Mouse (Mus musculus) left cerebral cortex, postnatal 25 days (tissue): ENCODE results near the gene Angel2. TPM values are rescaled to one million over a fixed set of nuclear protein-coding genes. Genes with fewer than 3 reads are reported as not detected.

ENCODE experiments used
- DNase-seq, 2 experiments: peaks; one replicate each; pipeline ENCODE4 v3.0.0; 2022; ENCODE audit warnings: low spot score in 2 of 2, mixed read lengths in 1 of 2
- intact Hi-C: fragments of 180-260 bp; cut with DNase I; formaldehyde crosslinking; loops from one replicate; pipeline ENCODE4 v1.15.1; 2025
- total RNA-seq, 2 experiments: library from RNA; stranded (reverse); gene quantifications; 2 replicates each; pipeline ENCODE4 v1.2.3; 2021

Gene Angel2
- total RNA-seq, 2 experiments from 2014 or later = 59.7 to 63.6 TPM

DNA sequence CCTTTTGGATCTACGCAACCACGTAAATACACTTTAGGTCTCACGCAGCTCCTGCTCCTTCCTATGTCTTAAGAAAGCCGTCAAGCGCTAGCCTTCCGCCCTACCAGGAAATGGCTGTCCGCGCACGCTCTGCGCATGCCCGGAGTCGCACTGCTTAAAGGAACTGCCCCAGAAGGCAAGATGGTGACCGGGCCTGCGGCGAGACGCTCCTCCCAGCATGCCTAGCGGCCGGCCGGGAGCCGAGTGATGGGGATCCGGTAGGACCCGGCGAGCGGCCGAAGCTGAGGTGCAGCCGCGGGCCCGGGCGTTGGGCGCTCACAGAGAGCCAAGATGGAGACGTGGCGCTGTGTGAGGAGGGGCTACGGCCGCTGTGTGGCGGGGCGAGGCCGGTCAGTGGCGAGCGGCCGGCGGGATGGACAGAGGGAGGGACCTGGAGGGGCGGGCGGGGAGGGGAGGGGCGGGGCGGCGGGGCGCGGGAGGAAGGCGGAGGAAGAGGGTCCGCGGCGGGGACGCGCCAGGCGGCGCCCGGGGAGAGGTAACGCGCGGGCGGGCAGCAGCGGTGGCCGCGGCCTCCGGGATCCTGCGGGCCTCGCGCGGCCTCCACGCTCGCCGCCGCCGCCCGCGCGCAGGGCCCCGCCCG lies 3.6 kb downstream of the Angel2 start:
- intact Hi-C loops = no loop called here
- DNase-seq = peak; percentile 98 to 99

DNA sequence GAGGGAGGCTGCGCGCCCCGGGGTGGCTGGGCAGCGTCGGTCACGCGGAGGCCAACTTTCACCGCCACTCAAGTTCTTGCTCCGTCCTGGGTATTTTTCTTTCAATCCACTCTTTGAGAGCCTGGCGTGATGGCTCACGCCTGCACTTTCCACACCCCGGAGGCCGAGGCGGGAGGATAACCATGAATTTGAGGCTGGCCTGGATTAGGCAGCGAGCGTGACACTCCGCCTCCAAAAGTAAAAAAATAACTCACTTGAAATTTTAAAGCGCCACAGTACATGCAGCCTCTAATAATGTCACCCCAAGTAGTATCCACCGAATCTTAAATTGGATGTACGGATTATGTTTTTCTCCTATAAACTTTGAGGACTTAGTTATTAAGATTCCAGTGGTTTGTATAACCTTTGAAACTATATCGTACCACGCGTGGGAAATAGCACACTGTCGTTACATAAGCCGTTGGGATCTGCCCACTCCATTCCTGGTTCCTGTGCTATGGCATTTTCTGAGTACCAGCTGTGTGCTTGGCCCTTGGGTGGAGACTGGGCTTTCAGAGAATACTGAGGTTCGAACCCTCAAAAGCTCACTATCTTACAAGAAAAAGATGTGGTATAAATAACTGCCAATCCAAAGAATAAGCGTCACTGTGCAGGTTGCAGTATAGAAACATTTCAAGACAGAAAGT lies 4.2 kb downstream of the Angel2 start:
- DNase-seq = peak; percentile 45 to 65
- intact Hi-C loops = no loop called here

DNA sequence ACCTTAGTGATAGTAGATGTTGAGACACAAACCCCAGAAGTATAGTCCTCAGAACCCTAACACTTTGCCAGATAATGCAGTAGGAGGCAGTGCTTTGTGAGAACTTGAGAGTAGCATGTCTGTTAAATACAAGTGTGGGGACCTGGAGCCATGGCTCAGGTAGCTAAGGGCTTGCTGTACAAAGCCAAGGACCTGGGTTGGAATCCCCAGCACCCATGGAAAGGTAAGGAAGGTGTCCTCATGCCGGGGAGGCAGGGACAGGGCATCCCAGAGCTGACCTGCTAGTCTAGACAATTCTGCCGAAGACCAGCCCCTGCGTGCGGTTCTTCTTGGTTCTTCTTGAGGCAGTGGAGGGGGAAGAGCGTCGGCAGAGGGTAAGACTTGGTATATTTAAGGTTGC lies 5.3 kb downstream of the Angel2 start:
- intact Hi-C loops = no loop called here
- no peak for DNase-seq

DNA sequence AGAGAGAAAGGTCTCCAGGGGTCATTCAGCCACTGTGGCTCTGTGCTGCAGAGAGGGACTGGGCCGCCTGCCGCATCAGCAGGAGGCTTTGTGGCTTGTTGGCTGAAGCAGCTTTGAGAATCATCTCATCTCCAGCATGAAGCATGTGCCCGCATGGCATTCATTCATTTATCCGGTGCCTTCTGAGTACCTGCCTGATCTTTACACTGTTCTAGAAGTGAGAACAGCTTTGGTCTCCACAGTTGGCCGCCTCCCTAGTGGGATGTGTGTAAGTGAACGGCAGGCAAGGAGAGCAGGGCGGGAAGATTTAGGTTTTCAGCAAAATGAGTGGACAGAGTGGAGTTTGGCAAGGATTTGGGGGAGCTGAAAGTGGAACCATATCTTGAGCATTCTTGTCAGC lies 14.9 kb downstream of the Angel2 start:
- intact Hi-C loops = loop anchor here (5.0 kb wide), 3 partner anchors 67 to 137 kb away; partner anchors contain the start of genes Nsl1 and Tatdn3
- no peak for DNase-seq

DNA sequence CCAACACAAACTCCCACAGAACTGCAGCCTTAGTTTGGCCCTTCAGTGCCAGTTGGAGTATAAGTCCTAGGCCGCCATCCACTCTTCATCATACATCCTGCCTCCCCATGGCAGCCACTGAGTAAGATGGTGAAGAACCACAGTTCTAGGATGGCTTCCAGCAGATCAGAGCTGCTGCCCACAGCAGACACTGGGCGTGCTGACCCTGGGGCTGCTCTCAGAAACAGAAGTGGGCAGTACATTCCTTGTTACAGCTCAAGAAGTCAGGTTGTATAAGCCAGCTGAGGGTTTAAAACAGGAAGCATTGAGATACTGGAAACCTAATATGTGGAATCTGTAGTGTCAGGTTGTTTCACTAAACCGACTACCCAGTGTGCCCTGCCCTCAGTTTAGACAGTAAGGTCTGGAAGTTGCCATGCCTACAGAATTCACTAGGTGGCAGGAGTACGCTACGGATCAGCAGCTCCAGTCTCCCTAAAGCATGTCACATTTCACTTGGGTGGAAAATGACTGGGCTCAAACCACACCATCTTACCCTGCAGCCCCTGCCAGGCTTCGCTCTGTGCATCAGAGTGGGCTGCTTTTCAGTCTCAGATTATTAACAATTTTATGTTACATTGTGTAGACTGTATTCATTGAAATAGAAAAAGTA lies 19.3 kb downstream of the Angel2 start:
- DNase-seq = peak; percentile 75 to 83
- intact Hi-C loops = loop anchor here (5.0 kb wide), 3 partner anchors 63 to 133 kb away; partner anchors contain the start of genes Nsl1 and Tatdn3

DNA sequence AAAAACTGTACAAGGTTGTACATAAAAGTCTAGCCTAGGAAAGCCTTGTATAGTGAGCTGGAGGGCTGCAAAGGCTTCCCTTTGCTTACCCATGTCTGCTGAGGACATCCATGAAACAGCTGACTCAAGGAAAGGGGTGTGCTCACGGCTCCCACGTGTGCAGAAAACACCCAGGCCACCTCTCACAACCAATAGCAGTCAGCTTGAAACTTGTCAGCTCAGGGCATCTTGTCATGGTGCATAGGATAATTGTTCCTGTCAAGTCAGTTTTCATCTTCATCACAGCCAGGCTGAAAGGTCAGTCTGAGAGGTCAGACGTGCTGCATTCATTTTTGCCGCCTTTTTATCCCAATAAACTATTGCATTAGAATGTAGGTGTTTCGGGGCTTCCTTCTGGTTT lies 23.1 kb downstream of the Angel2 start:
- intact Hi-C loops = no loop called here
- DNase-seq = no peak

DNA sequence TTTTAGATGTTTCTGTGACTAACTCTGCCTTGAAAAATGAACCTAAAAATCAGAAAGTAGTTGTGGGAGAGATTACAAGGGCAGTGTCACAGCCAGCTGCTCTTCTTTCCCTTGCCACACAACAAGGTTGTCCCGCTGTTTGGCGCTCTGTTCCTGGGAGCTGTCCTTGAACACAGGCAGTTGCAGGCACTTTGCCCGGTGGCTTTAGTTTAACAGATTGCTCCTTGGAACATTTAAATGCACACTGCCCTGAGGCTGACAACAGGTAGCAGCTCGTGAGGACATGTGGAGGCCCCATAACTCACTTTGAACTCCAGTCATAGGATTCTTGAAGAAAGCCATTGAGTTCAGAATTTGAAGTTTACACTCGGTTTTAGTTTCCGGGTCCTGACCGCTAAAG lies 23.5 kb downstream of the Angel2 start:
- intact Hi-C loops = no loop called here
- no peak for DNase-seq

DNA sequence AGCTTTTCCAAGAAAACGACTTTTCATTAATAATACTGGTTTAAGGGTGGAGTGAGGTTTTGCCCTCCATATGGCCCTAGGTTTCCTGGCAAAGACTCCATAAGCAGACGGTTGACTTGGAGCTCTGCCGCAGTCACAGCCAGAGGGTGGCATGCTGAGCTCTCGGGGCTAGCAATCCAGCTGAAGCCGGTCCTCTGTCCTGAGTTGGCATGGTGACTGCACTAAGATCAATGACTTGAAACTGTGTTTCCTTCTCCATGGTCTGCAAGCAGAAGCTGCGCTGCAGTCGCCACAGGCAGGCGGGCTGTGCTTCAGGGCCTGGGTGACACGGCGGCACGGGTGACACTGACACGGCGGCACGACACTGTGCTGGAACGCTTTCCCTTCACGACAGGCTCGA lies 23.9 kb downstream of the Angel2 start:
- DNase-seq = no peak
- intact Hi-C loops = no loop called here

DNA sequence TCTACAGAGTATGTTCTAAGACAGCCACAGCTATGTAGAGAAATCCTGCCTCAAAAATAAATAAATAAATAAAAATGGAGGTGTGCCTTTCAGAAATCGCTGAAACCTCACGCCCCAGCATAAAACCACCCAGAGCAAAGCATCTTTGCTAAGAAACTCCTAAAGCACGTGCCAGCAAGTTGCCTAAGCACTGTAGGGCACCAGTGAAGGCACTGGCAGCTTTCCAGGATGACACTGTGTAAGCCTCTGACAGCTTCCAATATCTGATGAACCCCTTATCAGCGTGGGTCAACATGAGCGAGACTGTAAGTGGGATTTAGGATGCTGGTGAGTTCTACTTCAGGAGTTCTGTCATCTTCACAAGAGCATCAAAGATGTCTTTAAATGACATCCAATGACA lies 26.1 kb downstream of the Angel2 start:
- DNase-seq = no peak
- intact Hi-C loops = no loop called here

DNA sequence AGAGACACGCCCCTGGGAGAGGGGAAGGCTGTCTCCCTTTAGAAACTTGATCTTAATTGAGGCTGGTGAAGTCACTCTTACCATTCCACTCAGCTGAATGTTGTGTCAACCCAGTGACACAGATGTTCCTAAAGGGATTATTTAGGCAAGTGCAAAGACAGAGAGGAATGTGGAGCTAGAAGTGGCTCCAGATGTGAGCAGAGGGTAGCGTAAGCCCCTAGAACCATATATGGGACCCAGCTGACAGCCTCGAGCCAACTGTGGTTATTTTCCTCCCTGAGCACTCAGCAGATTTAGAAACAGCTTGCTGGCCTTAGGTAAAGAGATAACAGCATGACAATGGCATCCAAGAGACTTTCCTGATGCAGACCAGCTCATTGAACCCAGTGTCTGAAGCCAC lies 28.1 kb downstream of the Angel2 start:
- DNase-seq = no peak
- intact Hi-C loops = no loop called here

DNA sequence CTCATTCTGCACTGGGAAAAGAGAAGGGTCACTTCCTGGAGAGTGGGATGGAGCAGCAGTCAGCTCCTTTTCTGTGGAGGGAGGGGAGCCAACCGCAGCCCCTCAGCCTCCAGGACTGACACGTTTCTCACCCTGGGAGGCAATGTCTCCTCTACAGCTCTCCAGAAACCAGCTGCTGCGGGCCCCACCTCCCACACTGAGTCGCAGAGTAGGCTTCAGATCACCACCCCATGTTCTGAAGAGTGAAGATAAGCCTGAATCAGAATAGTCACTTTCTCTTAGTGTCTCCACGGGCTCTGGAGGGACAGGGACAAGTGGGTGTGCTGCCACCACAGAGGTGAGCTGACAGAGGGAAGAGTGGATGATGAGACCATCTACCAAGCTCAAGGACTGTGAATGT lies 33.9 kb downstream of the Angel2 start:
- intact Hi-C loops = no loop called here

DNA sequence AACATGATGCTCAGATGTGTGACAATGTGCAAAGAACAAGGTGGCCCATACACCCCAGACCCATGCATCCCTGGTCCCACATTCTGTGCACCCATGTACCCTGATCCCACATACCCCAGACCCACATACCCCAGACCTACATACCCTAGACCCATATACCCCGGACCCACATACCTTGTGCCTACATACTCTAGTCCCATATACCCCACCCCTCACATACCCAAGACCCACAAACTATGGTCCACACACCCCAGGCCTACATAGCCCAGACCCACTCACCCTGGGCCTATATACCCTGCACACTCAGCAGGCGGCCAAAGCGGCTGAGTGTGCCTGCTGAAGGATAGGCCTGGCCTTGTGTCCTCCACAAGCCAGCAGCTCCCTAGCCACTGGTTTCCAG lies 37.8 kb downstream of the Angel2 start:
- intact Hi-C loops = no loop called here
- no peak for DNase-seq

More for the DNA sequence above, 33.9 kb downstream of the Angel2 start:
- DNase-seq = no peak

DNA sequence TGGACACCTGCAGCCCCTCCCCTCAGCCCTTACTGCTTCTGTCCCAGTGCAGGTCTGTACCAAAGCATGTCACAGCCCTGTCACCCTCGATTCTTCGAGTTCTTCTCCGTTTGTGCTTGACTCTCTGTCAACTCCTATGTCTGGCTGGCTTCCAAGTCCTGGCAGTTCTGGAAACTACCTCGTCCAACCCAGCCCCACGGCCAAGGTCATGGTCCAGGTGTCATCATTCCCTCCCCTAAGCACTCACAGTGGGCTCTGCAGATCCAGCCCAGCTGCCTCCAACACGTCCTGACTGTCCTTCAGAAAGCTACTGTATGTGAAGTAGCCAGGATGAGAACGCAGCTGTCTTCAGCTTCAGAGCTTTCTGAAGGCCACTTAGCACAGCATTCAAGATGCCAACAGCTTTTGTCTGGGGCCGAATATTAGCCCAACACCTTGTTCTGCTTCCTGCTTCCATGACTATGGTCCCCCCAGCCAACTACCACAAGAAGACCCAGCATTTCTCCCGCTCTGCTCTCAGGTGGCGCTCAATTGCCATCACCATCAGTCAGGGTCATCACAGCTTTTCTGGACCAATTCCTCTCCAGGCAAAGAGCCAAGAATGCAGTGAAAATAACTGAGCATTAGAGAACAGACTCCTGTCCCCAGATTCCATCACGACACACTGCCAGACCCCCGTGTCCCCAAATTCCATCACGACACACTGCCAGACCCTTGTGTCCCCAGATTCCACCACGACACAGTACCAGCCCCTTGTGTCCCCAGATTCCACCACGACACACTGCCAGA lies 40.3 kb downstream of the Angel2 start:
- DNase-seq = no peak
- intact Hi-C loops = no loop called here

DNA sequence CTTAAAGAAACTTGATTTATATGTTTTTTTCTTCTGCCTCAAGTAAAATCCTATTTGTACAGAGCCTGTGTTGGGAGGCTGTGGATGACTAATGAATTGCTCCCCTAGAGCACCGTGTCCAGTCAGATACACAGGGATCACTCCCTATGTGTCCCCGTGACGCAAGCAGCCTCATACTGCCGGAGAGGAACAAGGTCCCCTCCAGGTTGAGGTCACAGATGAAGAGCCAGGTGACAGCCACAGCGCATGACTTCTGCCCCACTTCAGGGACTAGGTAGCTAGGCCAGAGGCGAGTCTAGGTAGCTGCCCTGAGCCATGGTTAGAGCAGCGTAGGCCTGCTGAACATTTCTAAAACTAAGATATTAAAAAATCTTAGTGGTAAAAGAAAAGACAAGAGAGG lies 43.1 kb downstream of the Angel2 start:
- intact Hi-C loops = no loop called here

DNA sequence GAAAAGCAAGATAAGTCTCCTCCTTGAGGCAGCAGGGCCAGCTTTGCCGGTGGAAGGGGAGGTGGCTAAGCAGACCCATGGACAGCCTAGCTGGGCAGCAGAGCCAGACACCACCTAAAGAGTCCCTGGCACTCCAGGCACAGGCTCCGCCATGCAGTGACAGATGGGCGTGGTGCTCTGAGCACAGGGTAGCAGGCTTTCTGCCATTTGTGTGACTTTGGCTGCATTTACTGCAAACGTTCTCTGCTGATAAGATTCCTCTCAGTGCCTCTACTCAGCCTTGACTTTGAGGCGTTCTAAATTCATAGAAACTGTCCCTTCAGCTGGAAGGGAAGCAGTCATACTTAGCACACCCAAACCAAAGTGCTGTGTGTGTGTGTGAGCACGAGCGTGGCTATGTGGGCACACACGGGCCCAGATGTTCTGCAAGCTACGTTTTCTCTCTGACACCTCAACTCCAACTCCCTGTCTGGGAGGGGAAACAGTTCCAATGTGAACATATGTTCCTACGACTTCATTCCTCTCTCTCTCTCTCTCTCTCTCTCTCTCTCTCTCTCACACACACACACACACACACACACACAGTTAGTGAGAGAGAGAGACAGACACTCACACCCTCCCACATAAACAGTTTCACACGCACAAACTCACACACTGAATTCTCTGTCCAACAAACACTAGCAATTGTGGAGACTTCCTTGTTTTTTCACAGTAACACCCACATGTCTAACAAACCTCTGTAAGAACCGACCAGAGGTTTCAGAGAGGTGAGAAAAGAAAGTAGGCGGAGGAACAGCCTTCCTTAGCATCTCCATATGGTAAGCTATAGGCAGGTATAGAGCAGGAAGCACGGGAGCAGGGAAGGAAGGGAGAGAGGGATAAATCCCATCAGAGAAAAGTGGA lies 47.0 kb downstream of the Angel2 start:
- peak; percentile 30 to 66 for DNase-seq
- intact Hi-C loops = no loop called here

More for the DNA sequence above, 43.1 kb downstream of the Angel2 start:
- DNase-seq = no peak

DNA sequence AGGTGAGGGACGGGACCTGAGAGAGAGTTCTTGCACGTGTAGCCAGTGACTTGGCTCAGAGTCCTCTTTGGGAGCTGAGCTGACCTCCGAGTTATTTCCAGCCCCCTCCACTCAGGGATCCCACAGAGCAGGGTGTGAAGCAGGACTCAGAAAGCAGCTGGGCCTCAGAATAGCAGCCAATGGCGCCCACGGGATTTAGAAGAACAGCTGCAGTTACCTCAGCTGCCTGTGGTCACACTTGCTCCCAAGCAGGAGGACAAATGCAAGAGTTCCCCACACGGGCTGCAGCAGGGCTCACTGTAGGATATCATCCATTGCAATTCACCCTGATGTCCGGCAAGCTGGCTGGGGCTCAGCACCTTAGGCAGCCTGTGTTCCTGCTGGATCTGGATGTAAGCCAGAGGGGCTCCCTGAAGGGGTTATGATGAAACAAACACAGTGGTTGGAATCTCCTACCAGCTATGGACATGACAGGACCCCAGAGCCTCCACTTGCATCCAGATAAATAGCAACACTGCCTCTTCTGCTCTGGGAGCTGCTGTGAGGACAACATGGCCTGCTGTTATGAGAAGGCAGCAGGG lies 47.8 kb downstream of the Angel2 start:
- intact Hi-C loops = no loop called here

DNA sequence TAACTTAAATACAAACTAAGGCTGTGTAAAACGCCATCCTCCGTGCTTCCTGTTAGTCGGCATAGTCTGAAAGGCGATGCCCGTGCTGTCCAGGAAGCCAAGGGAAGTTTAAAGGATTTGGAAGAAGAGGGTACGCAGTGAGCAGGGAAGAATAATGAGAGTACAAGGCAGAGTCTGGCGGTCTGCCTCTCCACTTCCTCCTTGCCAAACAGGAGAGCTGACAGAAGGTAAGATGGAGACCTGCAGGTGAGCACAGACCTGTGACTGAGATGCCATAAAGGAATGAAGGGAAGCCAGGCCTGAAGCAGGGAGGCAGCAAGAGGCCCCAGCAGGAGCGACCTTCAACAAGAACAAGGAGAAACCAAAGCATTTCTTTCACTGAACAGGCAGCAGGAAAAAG lies 49.3 kb downstream of the Angel2 start:
- DNase-seq = no peak

More for the DNA sequence above, 47.8 kb downstream of the Angel2 start:
- DNase-seq = peak; percentile 37 to 51

DNA sequence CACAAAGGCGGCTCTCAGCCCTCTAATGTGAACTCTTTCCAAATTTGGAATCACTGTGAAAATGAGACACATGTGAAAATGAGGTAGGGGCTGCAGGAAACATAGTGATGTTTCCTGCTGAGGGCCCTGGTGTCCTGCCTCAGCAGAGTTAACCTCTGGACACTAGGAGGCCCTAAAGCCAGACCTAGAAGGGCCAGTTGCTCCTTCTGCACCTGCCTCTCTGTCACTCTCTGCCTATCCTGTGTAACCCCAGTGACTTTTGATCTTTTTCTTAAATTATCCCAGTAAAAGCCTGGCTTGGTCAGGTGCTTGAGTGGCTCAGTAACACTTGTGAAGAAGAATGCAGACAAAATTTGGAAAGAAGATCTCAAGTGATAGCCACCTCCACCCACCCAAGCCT lies 49.9 kb downstream of the Angel2 start:
- no peak for DNase-seq
- intact Hi-C loops = no loop called here

More for the DNA sequence above, 49.3 kb downstream of the Angel2 start:
- intact Hi-C loops = no loop called here
